Mouse (Mus musculus): ENCODE results near the gene Pxn.

DNA sequence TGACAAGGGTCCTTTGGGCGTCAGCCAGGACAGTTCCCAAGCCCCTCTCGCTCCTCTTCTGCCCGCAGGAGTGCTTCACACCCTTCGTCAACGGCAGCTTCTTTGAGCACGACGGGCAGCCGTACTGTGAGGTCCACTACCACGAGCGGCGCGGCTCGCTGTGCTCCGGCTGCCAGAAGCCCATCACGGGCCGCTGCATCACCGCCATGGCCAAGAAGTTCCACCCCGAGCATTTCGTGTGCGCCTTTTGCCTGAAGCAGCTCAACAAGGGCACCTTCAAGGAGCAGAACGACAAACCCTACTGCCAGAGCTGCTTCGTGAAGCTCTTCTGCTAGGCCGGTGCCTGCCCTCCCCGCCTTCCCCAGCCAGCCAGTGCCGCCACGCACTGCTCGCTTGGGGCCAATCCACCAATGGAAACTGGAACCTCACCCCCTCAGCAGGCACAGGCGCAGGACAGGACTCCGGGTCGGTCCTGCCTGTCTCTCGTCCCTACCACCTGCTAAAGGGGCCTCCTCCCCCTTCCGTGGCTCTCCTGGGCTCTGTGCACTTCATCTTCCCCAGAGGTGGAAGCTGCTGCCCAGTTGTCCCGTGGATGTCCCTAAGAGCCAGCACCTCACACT, 47.4 kb downstream of the Pxn start:
- TF ChIP-seq CTCF (IDR thresholded peaks at IDR 0.05; ENCODE audit: low read depth), result no peak
- no peak for TF ChIP-seq EP300 (IDR thresholded peaks at IDR 0.05; ENCODE audit: low read depth)
